Mouse (Mus musculus) embryonic facial prominence, embryonic 15.5 days (tissue): ENCODE measurements around the gene Ccdc93. TPM values are rescaled to one million over a fixed set of nuclear protein-coding genes. Genes with fewer than 3 reads are reported as not detected.

Experiments
- polyA plus RNA-seq: library from polyadenylated mRNA; unstranded; fragments of >200 nt; fragmentation: Nextera tagmentation; extraction: Ambion mirVana; gene quantifications from 2 replicates; pipeline ENCODE4 v1.2.1, GENCODE M21; 2015

Gene Ccdc93
- polyA plus RNA-seq, 1 experiment from 2014 or later = 12.3 TPM

Other genes with a start within 250 kb of the Ccdc93 start
- 44.9 and 47.4 TPM in 2 replicates for gene Insig2, start 98.5 kb upstream of the Ccdc93 start, polyA plus RNA-seq
- 0.33 and 0.43 TPM in 2 replicates for gene Htr5b, start 97.4 kb downstream of the Ccdc93 start, polyA plus RNA-seq
- 53.9 and 61.4 TPM in 2 replicates for gene Ddx18, start 136.9 kb downstream of the Ccdc93 start, polyA plus RNA-seq